Mouse (Mus musculus) liver, embryonic 11.5 days (tissue): ENCODE results near the gene Gm10300. TPM values are rescaled to one million over a fixed set of nuclear protein-coding genes. Genes with fewer than 3 reads are reported as not detected.
A peak's percentile ranks its signal among the peaks of the same experiment; 100 is the strongest.

Experiments used
- ATAC-seq: fragments of 200-750 bp; cut with Nextera tagmentation; replicated peaks from 2 replicates; pipeline ENCODE4 v1.8.0; 2017; ENCODE audit warnings: moderate number of reproducible peaks, mild to moderate bottlenecking, moderate TSS enrichment, moderate library complexity; ENCODE audit not compliant: low FRiP score
- DNase-seq: peaks from one replicate; pipeline ENCODE4 v3.0.0-alpha.2; 2017; ENCODE audit warnings: low spot score
- H3K27ac ChIP-seq: fragments of 300-500 bp; sonication (generic); 2 replicates; pipeline ENCODE4 v1.5.1; 2014; ENCODE audit warnings: mild to moderate bottlenecking, low read depth, low read length, control low read depth
- H3K27me3 ChIP-seq: fragments of 300-500 bp; sonication (generic); replicated peaks from 2 replicates; pipeline ENCODE4 v1.6.1; 2014; ENCODE audit warnings: low read length, mixed read lengths; ENCODE audit not compliant: control insufficient read depth, insufficient read depth
- H3K36me3 ChIP-seq: fragments of 300-500 bp; sonication (generic); 2 replicates; pipeline ENCODE4 v1.6.1; 2014; ENCODE audit warnings: mild to moderate bottlenecking, low read length, moderate library complexity, mixed read lengths; ENCODE audit not compliant: control insufficient read depth, insufficient read depth
- H3K4me1 ChIP-seq: fragments of 300-500 bp; sonication (generic); replicated peaks from 2 replicates; pipeline ENCODE4 v1.6.1; 2014; ENCODE audit warnings: low read length, mixed read lengths; ENCODE audit not compliant: control insufficient read depth, insufficient read depth
- H3K4me2 ChIP-seq: fragments of 300-500 bp; sonication (generic); 2 replicates; pipeline ENCODE4 v1.6.1; 2014; ENCODE audit warnings: mild to moderate bottlenecking, control low read depth, moderate library complexity
- H3K4me3 ChIP-seq: fragments of 300-500 bp; sonication (generic); 2 replicates; pipeline ENCODE4 v1.5.1; 2014; ENCODE audit warnings: low read depth, low read length, control low read depth
- H3K9ac ChIP-seq: fragments of 300-500 bp; sonication (generic); 2 replicates; pipeline ENCODE4 v1.6.1; 2014; ENCODE audit warnings: low read depth, low read length, control low read depth
- H3K9me3 ChIP-seq: fragments of 300-500 bp; sonication (generic); 2 replicates; pipeline ENCODE4 v1.6.1; 2016; ENCODE audit warnings: low read length, inconsistent platforms, mixed read lengths; ENCODE audit not compliant: control insufficient read depth
- WGBS: fragments of 180-500 bp; shearing (Covaris S2); extraction: QIAGEN DNeasy Blood & Tissue Kit; methylation state at CpG from one replicate; pipeline ENCODE4 v1.1.7; 2014; 5-methylcytosine and 5-hydroxymethylcytosine counted together
- polyA plus RNA-seq: library from polyadenylated mRNA; unstranded; fragments of >200 nt; fragmentation: Nextera tagmentation; extraction: Ambion mirVana; gene quantifications from 2 replicates; pipeline ENCODE4 v1.2.1, GENCODE M21; 2014

The Gm10300 gene
- polyA plus RNA-seq, 1 experiment from 2014 or later, result 0.11 TPM

- Histone ChIP-seq H3K27me3 (no peaks in the 10 kb centered on the region), H3K27ac (no peak overlapping the region), H3K9ac (no peak overlapping the region), H3K4me1 (peaks cover 34% of the 10 kb centered on the region), H3K4me2 (no peak overlapping the region), H3K9me3 (no peaks in the 10 kb centered on the region), H3K36me3 (no peaks in the 10 kb centered on the region), H3K4me3 (no peak overlapping the region)
- WGBS, result 90% methylated on average over 2 of the region's 2 CpGs
- DNase-seq (no peak), ATAC-seq (no peak)
Observed at GRCm38 (mm10) chr4:132034242-132034641, 40.3 kb upstream of the Gm10300 start.

GRCm38 (mm10) chr4:132037137-132037536 is 37.4 kb upstream of the Gm10300 start:
- no peak overlapping the region for H3K4me2 ChIP-seq
- peaks cover 39% of the 10 kb centered on the region for H3K4me1 ChIP-seq
- no peak overlapping the region for H3K4me3 ChIP-seq
- WGBS, result 77% methylated on average over 5 of the region's 5 CpGs
- no peaks in the 10 kb centered on the region for H3K27me3 ChIP-seq
- H3K9me3 ChIP-seq, result no peaks in the 10 kb centered on the region
- ATAC-seq (no peak), DNase-seq (no peak)
- no peak overlapping the region for H3K27ac ChIP-seq
- no peak overlapping the region for H3K9ac ChIP-seq
- H3K36me3 ChIP-seq, result no peaks in the 10 kb centered on the region

- H3K27ac ChIP-seq, result no peak overlapping the region
- no peak overlapping the region for H3K4me3 ChIP-seq
- H3K4me2 ChIP-seq, result no peak overlapping the region
- WGBS, result 63% methylated on average over 7 of the region's 7 CpGs
- H3K9ac ChIP-seq, result no peak overlapping the region
- no peaks in the 10 kb centered on the region for H3K27me3 ChIP-seq
- no peaks in the 10 kb centered on the region for H3K9me3 ChIP-seq
- no peak for ATAC-seq
- no peak for DNase-seq
- peaks cover 40% of the 10 kb centered on the region for H3K4me1 ChIP-seq
- H3K36me3 ChIP-seq, result no peaks in the 10 kb centered on the region
Observed at GRCm38 (mm10) chr4:132037991-132038390, 36.5 kb upstream of the Gm10300 start.

- Histone ChIP-seq H3K9ac (no peak overlapping the region), H3K36me3 (no peaks in the 10 kb centered on the region), H3K4me2 (no peak overlapping the region), H3K4me1 (peaks cover 44% of the 10 kb centered on the region), H3K9me3 (no peaks in the 10 kb centered on the region), H3K4me3 (no peak overlapping the region), H3K27ac (no peak overlapping the region), H3K27me3 (no peaks in the 10 kb centered on the region)
- DNase-seq, result no peak
- 55% methylated on average over 2 of the region's 2 CpGs for WGBS
- ATAC-seq, result no peak
Observed at GRCm38 (mm10) chr4:132038809-132039208, 35.7 kb upstream of the Gm10300 start.

GRCm38 (mm10) chr4:132039521-132039920 is 35.0 kb upstream of the Gm10300 start:
- Histone ChIP-seq H3K4me2 (peak overlapping the region; percentile 64), H3K4me1 (peaks cover 46% of the 10 kb centered on the region), H3K4me3 (no peak overlapping the region), H3K36me3 (no peaks in the 10 kb centered on the region), H3K27ac (peak overlapping the region; percentile 53), H3K9me3 (no peaks in the 10 kb centered on the region), H3K9ac (peak overlapping the region; percentile 37; the same call in 1 of the 2 replicates), H3K27me3 (no peaks in the 10 kb centered on the region)
- 76% methylated on average over 2 of the region's 2 CpGs for WGBS
- ATAC-seq (no peak), DNase-seq (no peak)

GRCm38 (mm10) chr4:132039975-132040645 is 34.4 kb upstream of the Gm10300 start:
- WGBS, result 35% methylated on average over 8 of the region's 8 CpGs
- Histone ChIP-seq H3K36me3 (no peaks in the 10 kb centered on the region), H3K27ac (peak overlapping the region; percentile 53), H3K4me1 (peaks cover 47% of the 10 kb centered on the region), H3K4me3 (no peak overlapping the region), H3K4me2 (peak overlapping the region; percentile 64), H3K27me3 (no peaks in the 10 kb centered on the region), H3K9me3 (no peaks in the 10 kb centered on the region), H3K9ac (peak overlapping the region; percentile 37; the same call in 1 of the 2 replicates)
- ATAC-seq (peak; percentile 83), DNase-seq (no peak)

GRCm38 (mm10) chr4:132041471-132042332 is 32.8 kb upstream of the Gm10300 start:
- peaks cover 48% of the 10 kb centered on the region for H3K4me1 ChIP-seq
- H3K36me3 ChIP-seq, result no peaks in the 10 kb centered on the region
- H3K9ac ChIP-seq, result no peak overlapping the region
- H3K27ac ChIP-seq, result no peak overlapping the region
- no peak overlapping the region for H3K4me3 ChIP-seq
- no peaks in the 10 kb centered on the region for H3K9me3 ChIP-seq
- ATAC-seq, result no peak
- 76% methylated on average over 6 of the region's 6 CpGs for WGBS
- no peak for DNase-seq
- no peak overlapping the region for H3K4me2 ChIP-seq
- no peaks in the 10 kb centered on the region for H3K27me3 ChIP-seq

- WGBS, result 90% methylated on average over 3 of the region's 3 CpGs
- ATAC-seq, result no peak
- Histone ChIP-seq H3K9me3 (no peaks in the 10 kb centered on the region), H3K9ac (no peak overlapping the region), H3K27me3 (no peaks in the 10 kb centered on the region), H3K36me3 (no peaks in the 10 kb centered on the region), H3K27ac (no peak overlapping the region), H3K4me1 (peaks cover 50% of the 10 kb centered on the region), H3K4me3 (no peak overlapping the region), H3K4me2 (no peak overlapping the region)
- no peak for DNase-seq
Observed at GRCm38 (mm10) chr4:132043726-132044125, 30.8 kb upstream of the Gm10300 start.
